Mouse (Mus musculus): ENCODE results near the gene Dnmt3b. TPM values are rescaled to one million over a fixed set of nuclear protein-coding genes. Genes with fewer than 3 reads are reported as not detected.

The Dnmt3b gene
- 2.6 and 2.8 TPM in 2 replicates for polyA plus RNA-seq (2012; rRNA removed)

DNA sequence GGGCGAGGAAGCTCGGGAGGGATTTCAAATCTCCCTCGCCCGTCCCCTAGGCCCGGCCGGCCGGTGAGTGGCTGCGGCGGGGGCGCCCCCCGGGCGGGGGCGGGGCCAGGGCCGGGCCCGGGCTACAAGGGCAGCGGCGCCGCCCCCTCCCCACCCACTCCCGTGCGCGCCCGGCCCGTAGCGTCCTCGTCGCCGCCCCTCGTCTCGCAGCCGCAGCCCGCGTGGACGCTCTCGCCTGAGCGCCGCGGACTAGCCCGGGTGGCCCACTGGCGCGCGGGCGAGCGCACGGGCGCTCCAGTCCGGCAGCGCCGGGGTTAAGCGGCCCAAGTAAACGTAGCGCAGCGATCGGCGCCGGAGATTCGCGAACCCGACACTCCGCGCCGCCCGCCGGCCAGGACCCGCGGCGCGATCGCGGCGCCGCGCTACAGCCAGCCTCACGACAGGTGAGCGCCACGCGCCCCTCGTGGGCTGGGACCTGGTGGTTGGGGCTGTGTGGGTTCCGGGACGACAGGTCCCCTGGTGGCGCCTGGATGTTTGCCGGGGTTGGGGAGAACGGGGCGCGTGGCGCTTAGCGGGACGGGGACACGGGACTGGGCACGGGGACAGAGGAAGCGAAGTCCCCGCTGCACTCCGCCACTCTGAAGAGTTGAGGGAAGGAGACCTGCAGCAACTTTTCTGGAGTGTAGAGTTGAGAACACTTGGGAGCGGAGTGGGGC is at the start of gene Dnmt3b:
Dnmt3b (plus strand) TSS at position 153 of the 716 bp plus-strand sequence.

DNA sequence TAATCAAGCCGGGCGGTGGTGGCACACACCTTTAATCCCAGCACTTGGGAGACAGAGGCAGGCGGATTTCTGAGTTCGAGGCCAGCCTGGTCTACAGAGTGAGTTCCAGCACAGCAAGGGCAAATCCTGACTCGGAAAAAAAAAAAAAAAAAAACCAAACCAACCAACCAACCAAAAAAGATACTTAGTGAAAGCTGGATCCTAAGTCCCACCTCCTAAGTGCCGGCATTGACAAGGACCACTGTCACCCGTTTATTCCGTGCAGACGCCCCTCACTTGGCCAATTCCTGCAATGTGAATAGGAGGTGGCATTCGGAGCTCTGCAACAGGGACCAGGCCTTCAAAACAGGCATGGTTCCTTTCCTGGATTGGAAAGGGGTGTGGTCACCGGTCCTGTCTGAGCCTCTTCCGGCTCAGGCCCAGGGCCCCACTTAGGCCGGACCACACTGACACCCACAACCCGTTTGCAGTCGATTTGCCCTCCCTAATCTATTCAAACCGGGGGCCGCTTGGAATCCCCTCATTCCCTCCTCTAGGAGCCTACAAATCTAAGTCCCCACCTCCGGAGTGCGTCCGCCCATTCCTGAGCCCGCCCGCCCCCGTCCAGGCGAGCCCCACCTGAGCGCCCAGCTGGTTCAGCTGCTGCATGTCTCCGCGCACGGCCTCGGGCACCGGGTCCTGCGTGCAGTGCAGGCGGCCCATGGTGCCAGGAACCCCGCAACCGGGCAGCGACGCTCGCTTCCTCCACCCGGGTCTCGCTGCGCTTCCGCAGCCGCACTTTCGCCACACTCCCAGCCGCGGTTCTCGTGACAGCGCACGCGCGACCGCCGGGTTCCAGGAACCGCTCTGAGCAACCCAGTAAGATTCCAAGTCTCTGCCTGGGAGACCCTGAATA is 17.0 kb upstream of the Dnmt3b start, which contains the start of gene Commd7:
Commd7 (minus strand) TSS at position 806 of the 895 bp plus-strand sequence.

DNA sequence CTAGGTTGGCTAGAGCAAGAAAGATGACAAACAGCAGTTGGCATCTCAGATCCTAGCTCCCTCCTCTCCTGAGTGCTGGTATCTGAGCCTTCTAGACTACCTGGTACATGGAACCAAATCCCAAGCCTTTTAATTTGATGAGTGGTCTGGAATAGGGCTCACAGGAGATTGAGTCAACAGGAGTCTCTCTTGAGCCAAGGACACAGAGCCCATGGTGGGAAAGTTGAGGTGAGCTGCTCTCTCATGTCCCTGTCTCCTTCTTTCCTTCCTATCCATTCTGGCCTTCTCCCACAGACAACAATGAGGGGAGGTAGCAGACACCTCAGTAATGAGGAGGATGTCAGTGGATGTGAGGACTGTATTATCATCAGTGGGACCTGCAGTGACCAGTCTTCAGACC is 47.1 kb downstream of the Dnmt3b start, which contains the start of gene Dnmt3c:
Dnmt3c (plus strand) TSS at position 301 of the 400 bp plus-strand sequence.

Other genes starting within 250 kb of the Dnmt3b start
- not detected in 2 replicates for gene 4930404H24Rik, start 156.7 kb upstream of the Dnmt3b start, polyA plus RNA-seq (2012; rRNA removed)
- gene Nol4l, start 119.5 kb upstream of the Dnmt3b start, polyA plus RNA-seq (2012; rRNA removed) = 5.0 and 6.2 TPM in 2 replicates
- gene Commd7, start 16.7 kb upstream of the Dnmt3b start, polyA plus RNA-seq (2012; rRNA removed) = 8.1 and 10.6 TPM in 2 replicates
- 0.40 and 0.46 TPM in 2 replicates for gene Dnmt3c, start 47.2 kb downstream of the Dnmt3b start, polyA plus RNA-seq (2012; rRNA removed)
- 15.1 and 18.3 TPM in 2 replicates for gene Mapre1, start 91.8 kb downstream of the Dnmt3b start, polyA plus RNA-seq (2012; rRNA removed)
- 0.05 and 0.08 TPM in 2 replicates for gene Efcab8, start 130.5 kb downstream of the Dnmt3b start, polyA plus RNA-seq (2012; rRNA removed)
- gene Sun5, start 221.6 kb downstream of the Dnmt3b start, polyA plus RNA-seq (2012; rRNA removed) = not detected in 2 replicates
- not detected in 2 replicates for gene Bpifb2, start 225.6 kb downstream of the Dnmt3b start, polyA plus RNA-seq (2012; rRNA removed)

All from liver, embryonic 14 days (tissue).